Mouse (Mus musculus) cerebellum, adult 2 months (tissue): ENCODE data around the gene Coro2a. TPM values are rescaled to one million over a fixed set of nuclear protein-coding genes. Genes with fewer than 3 reads are reported as not detected.

Source experiments
- DNase-seq, 2 experiments: peaks; one replicate each; pipeline ENCODE4 v3.0.0; 2021
- H3K27ac ChIP-seq: fragments of 200-500 bp; 2 replicates; pipeline ENCODE4 v1.5.1; 2012; ENCODE audit warnings: low read length, control low read depth, inconsistent platforms; ENCODE audit not compliant: insufficient read depth
- H3K27me3 ChIP-seq: fragments of 200-500 bp; 2 replicates; pipeline ENCODE4 v1.6.1; 2012; ENCODE audit warnings: inconsistent platforms, mild to moderate bottlenecking, low read length, moderate library complexity; ENCODE audit not compliant: control insufficient read depth, insufficient read depth
- H3K4me1 ChIP-seq: fragments of 200-500 bp; 2 replicates; pipeline ENCODE4 v1.6.1; 2011; ENCODE audit warnings: low read length; ENCODE audit not compliant: control insufficient read depth, insufficient read depth
- H3K4me3 ChIP-seq: fragments of 200-500 bp; replicated peaks from 2 replicates; pipeline ENCODE3; 2011; ENCODE audit warnings: mild to moderate bottlenecking, low read depth, low read length, control low read depth; ENCODE audit not compliant: insufficient read depth
- CTCF ChIP-seq: fragments of 200-500 bp; IDR thresholded peaks from 2 replicates; pipeline ENCODE4 v1.5.1; 2011; ENCODE audit warnings: low read depth, mild to moderate bottlenecking, control low read depth, low read length, moderate library complexity, borderline replicate concordance; ENCODE audit not compliant: insufficient read depth
- POLR2A ChIP-seq: fragments of 200-500 bp; IDR thresholded peaks from 2 replicates; pipeline ENCODE4 v1.6.1; 2011; ENCODE audit warnings: low read length, control low read depth, borderline replicate concordance; ENCODE audit not compliant: insufficient read depth
- WGBS: fragments of 180-500 bp; shearing (Covaris S2); methylation state at CpG from one replicate; pipeline ENCODE4 v1.1.7; 2018; 5-methylcytosine and 5-hydroxymethylcytosine counted together
- polyA plus RNA-seq: library from polyadenylated mRNA; depleted of rRNA; stranded (reverse); fragments of >200 nt; gene quantifications from 2 replicates; pipeline ENCODE4 v1.2.3, GENCODE M21; 2012

Gene Coro2a
- polyA plus RNA-seq, 1 experiment: 26.6 TPM

DNA sequence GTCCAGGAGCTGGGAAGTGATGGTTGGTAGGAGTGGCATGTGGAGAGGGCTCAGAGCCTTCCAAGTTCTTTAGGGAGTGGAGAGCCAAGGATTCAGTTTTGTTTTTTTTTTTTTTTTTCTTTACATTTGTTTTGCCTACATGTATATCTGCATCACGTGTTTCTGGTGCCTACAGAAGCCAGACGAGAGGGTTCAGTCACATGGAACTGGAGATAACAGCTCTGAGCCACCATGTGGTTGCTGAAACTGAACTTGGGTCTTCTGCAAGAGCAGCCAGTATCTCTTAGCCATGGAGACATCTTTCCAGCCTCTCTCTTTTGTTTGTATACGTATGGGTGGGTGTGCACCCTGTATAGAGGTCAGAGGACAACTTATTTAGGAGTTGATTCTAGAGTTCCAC lies 98.1 kb downstream of the Coro2a start:
- H3K27ac ChIP-seq: no peak overlapping the region
- H3K27me3 ChIP-seq: no peaks in the 10 kb centered on the region
- no peak overlapping the region for H3K4me3 ChIP-seq
- TF ChIP-seq POLR2A: no peak
- no peak for TF ChIP-seq CTCF
- H3K4me1 ChIP-seq: peaks cover 4% of the 10 kb centered on the region; the same call in 1 of the 2 replicates
- WGBS: 61% methylated on average over 3 of the region's 3 CpGs
- no peak for DNase-seq

DNA sequence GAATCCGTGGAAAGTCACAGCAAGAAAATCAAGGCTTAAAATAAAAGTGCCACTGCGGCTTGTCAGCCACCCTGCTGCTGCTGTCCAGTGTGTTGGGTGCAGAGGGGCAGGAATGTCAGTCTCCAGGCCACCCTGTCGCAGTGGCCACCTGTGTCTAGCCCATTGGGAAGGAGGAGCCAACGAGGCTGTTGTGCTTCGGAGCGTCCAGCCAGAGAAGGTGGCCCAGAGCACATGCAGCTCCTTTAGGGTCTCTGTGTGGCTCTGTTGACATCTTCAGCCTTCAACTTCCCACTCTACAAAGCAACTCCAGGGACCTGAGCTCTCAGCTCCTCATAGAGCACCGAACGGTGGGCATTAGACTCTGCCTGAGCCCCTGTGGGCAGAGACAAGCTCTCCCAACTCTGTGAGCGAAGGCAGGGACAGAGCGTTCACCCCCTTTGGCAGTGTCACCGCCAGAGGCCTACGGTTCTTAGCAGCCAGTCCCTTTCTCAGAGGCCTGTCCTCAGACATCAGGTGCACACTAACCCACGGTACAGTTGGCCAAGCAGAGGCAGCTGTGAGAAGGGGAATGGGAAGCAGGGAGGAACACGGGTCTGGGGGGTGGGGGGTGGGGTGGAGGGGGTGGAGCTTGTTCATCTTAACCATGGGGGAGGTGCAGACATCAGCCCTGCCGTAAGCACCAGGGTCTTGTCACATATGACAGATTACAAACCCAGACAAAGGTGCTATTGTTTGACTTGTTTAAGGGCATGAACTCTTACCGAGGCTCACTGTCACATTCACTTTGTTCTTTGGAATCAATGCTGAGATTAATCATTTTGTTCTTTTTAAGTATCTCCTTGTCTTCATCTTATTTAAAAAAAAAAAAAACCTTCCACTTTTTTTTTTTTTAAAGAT lies 99.1 kb downstream of the Coro2a start:
- Histone ChIP-seq H3K27ac (no peak overlapping the region), H3K4me1 (peaks cover 4% of the 10 kb centered on the region; the same call in 1 of the 2 replicates), H3K4me3 (no peak overlapping the region), H3K27me3 (no peaks in the 10 kb centered on the region)
- 75% methylated on average over 16 of the region's 16 CpGs for WGBS
- no peak for TF ChIP-seq CTCF
- TF ChIP-seq POLR2A: no peak
- DNase-seq: no peak

DNA sequence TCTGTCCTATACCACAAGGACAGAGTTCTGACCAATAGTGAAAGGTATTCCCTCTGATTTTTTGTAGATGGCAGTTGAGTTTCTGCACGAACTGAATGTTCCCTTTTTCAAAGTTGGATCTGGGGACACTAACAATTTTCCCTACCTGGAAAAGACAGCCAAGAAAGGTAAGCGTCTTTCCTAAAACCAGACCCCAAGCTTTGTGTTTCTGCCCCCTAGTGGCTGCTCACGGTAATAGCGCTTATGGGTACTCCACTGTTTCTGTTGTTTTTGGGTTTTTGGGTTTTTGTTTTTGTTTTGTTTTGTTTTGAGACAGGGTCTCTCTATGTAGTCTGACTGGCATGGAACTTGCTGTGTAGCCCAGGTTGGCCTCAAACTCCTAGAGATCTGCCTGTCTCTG lies 103.0 kb downstream of the Coro2a start:
- DNase-seq: peak; percentile 44 to 61
- 7% methylated on average over 4 of the region's 4 CpGs for WGBS
- H3K27me3 ChIP-seq: no peaks in the 10 kb centered on the region
- H3K4me1 ChIP-seq: no peaks in the 10 kb centered on the region
- no peak overlapping the region for H3K4me3 ChIP-seq
- H3K27ac ChIP-seq: no peak overlapping the region
- TF ChIP-seq POLR2A: no peak
- peak; percentile 66; the same call in 1 of the 2 replicates for TF ChIP-seq CTCF

DNA sequence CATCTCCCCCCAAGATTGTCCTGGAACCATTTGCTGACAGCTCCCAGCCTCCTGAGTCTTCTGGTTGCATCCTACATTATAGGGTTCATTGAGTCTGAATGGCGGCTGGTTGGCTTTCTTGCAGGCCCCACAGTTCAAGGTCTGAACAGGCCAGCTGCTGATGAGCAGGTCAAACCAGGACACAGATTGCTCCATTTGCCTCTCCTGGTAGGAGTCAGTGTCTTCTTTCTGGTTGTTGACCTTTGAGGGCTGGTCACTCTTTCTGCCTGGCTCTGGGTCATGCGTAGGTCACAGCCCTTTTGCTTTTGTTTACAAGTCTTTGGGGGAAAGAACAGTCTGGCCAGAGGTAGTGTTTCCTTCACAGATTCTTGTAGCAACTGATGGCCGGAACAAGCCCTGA lies 103.5 kb downstream of the Coro2a start:
- no peak for TF ChIP-seq POLR2A
- TF ChIP-seq CTCF: no peak
- Histone ChIP-seq H3K27ac (no peak overlapping the region), H3K27me3 (no peaks in the 10 kb centered on the region), H3K4me1 (no peaks in the 10 kb centered on the region), H3K4me3 (no peak overlapping the region)
- no peak for DNase-seq
- 76% methylated on average over 3 of the region's 3 CpGs for WGBS

DNA sequence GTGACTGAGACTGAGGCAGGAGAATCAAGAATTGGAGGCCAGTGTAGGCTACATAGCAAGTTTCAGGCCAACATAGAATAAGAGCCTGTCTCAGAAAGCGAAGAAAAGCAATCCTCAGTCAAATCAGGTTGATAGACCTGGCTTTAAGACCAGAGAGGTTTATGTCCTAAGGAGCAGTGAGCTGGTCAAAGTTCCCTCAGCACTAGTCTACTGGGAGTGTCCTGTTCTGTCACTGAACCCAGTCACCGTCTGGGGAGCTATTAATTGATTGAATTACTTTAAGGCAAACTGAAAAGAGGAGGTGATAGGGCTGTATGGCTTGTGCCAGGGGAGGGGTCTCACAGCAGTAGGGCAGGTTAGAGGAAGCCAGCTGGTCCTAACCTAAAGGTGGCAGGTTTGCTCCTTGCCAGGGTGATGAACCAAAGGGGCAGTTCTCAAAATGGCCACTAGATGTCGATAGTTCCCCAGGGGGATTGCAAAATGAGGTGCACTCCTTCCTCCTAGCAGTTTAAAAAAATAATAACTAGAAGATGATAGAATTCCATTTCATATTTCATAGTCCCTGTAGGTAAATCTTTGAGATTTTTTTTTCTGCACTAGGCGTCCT lies 104.6 kb downstream of the Coro2a start:
- DNase-seq: peak; percentile 61 to 76
- no peak overlapping the region for H3K4me3 ChIP-seq
- peak; percentile 85 for TF ChIP-seq CTCF
- TF ChIP-seq POLR2A: no peak
- no peaks in the 10 kb centered on the region for H3K4me1 ChIP-seq
- 44% methylated on average over 4 of the region's 4 CpGs for WGBS
- H3K27me3 ChIP-seq: no peaks in the 10 kb centered on the region
- no peak overlapping the region for H3K27ac ChIP-seq

DNA sequence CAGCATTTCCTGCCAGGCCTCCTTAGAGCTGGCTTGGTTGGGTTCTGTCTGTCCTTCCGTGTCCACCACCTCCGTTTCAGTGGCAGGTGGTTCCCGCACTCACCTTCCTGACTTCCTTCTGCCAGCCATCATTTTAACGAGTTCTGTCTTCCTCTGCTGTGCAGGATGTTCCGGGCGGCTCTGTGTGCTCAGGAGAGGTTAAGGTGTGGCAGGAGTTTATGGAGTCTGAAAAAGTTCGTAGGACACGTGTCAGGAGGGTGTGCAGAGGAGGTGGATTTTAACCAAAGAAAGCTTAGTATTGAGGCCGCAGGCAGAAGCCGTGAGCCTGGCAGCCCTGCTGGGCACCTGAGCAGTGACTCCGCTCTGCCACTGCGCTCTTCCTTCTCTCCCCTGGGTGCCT lies 106.5 kb downstream of the Coro2a start:
- Histone ChIP-seq H3K27me3 (no peaks in the 10 kb centered on the region), H3K4me3 (no peak overlapping the region), H3K27ac (no peak overlapping the region), H3K4me1 (no peaks in the 10 kb centered on the region)
- no peak for TF ChIP-seq POLR2A
- no peak for TF ChIP-seq CTCF
- WGBS: 86% methylated on average over 12 of the region's 12 CpGs
- no peak for DNase-seq

DNA sequence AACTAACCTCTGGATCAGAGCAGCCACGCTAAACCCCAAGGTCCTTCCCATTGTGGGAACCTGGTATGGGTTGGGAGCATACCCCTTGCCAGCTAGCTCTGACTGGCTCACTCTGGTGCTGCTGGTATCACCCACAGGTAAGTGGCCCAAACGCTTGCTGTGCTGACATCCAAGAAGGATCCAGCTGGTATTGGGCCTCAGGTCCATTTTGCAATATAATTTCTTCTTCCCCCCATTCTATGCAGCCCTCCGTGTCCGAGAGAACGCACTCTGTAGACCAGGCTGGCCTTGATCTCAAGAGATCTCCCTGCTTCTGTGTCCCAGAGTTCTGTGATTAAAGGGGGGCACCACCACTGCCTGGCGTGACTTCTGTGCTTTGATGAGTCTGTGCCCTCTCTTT lies 108.9 kb downstream of the Coro2a start:
- DNase-seq: no peak
- no peak overlapping the region for H3K4me3 ChIP-seq
- 91% methylated on average over 6 of the region's 6 CpGs for WGBS
- no peaks in the 10 kb centered on the region for H3K4me1 ChIP-seq
- H3K27ac ChIP-seq: no peak overlapping the region
- TF ChIP-seq POLR2A: no peak
- no peak for TF ChIP-seq CTCF
- H3K27me3 ChIP-seq: no peaks in the 10 kb centered on the region

DNA sequence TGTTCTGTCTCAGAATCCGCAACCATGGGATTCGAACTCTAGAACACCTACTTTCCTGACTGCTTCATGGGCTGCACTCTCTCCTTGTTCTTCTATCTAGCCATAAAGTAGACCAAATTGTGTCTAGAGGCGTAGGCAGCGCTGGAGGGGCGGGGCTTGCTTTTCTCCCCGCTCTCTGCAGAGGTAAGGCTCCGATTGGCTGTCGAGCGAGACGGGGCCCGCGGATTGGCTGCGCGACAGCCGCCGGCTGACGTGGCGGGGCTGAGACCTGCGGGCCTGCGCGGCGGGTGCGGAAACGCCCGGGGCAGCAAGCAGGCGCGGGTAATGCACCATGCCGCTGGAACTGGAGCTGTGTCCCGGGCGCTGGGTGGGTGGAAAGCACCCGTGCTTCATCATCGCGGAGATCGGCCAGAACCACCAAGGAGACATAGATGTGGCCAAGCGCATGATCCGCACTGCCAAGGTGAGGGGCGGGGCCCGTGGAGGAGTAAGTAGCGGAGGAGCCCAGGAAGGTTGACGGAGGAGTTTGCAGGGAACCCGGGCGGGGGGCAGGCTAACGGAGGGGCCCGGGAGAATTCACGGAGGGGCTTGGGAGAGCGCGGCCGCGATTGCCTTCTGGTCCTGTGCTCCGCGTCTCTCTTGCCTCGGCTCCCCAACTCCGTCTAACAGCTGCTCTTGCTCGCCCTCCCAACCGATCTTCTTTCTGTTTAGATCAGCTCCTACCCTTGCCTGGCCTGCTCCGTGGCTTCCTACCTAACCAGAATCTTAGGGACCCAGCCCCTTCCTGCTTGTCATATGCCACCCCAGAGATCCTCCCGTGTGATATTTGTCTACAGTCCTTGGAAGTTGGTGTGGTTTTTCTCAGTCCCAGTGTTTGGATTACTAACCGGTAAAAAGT lies 112.7 kb downstream of the Coro2a start, which contains the start of gene Nans:
Gene Nans, plus strand, starts transcription at position 221 of the 898 bp plus-strand sequence.
- Histone ChIP-seq H3K4me3 (peak within 1 kb of the TSS; percentile 89), H3K27ac (no peak within 1 kb of the TSS), H3K4me1 (no peaks in the 10 kb centered on the region), H3K27me3 (no peaks in the 10 kb centered on the region)
- WGBS: 1% methylated on average over 58 of the region's 58 CpGs
- TF ChIP-seq CTCF: no peak
- peak; percentile 59; the same call in 1 of the 2 replicates for TF ChIP-seq POLR2A
- DNase-seq: peak; percentile 93 to 95
